Mouse (Mus musculus): ENCODE results near the gene Bcl3. TPM values are rescaled to one million over a fixed set of nuclear protein-coding genes. Genes with fewer than 3 reads are reported as not detected.

Bcl3 gene
- polyA plus RNA-seq, 1 experiment from 2014 or later, result 0.60 TPM

Other genes with a start within 250 kb of the Bcl3 start
- gene Zfp296, start 245.5 kb downstream of the Bcl3 start, polyA plus RNA-seq (2015; fragmentation: Nextera tagmentation; extraction: Ambion mirVana), result 0.17 and 0.22 TPM in 2 replicates
- 139 and 144 TPM in 2 replicates for gene Gemin7, start 245.2 kb downstream of the Bcl3 start, polyA plus RNA-seq (2015; fragmentation: Nextera tagmentation; extraction: Ambion mirVana)
- 54.2 and 60.5 TPM in 2 replicates for gene Clasrp, start 218.3 kb downstream of the Bcl3 start, polyA plus RNA-seq (2015; fragmentation: Nextera tagmentation; extraction: Ambion mirVana)
- gene Relb, start 193.3 kb downstream of the Bcl3 start, polyA plus RNA-seq (2015; fragmentation: Nextera tagmentation; extraction: Ambion mirVana), result 4.9 and 5.4 TPM in 2 replicates
- 108 and 109 TPM in 2 replicates for gene Clptm1, start 157.7 kb downstream of the Bcl3 start, polyA plus RNA-seq (2015; fragmentation: Nextera tagmentation; extraction: Ambion mirVana)
- gene Apoc2, start 144.8 kb downstream of the Bcl3 start, polyA plus RNA-seq (2015; fragmentation: Nextera tagmentation; extraction: Ambion mirVana), result 0.56 TPM in 1 of 2 replicates, not detected in the other
- not detected in 2 replicates for gene Gm44805, start 141.3 kb downstream of the Bcl3 start, polyA plus RNA-seq (2015; fragmentation: Nextera tagmentation; extraction: Ambion mirVana)
- gene Apoc4, start 141.3 kb downstream of the Bcl3 start, polyA plus RNA-seq (2015; fragmentation: Nextera tagmentation; extraction: Ambion mirVana), result 0.12 TPM in 1 of 2 replicates, not detected in the other
- gene Apoc1, start 130.1 kb downstream of the Bcl3 start, polyA plus RNA-seq (2015; fragmentation: Nextera tagmentation; extraction: Ambion mirVana), result 2.7 and 3.8 TPM in 2 replicates
- gene Apoe, start 123.6 kb downstream of the Bcl3 start, polyA plus RNA-seq (2015; fragmentation: Nextera tagmentation; extraction: Ambion mirVana), result 339 and 374 TPM in 2 replicates
- 119 and 124 TPM in 2 replicates for gene Tomm40, start 107.3 kb downstream of the Bcl3 start, polyA plus RNA-seq (2015; fragmentation: Nextera tagmentation; extraction: Ambion mirVana)
- gene Nectin2, start 72.3 kb downstream of the Bcl3 start, polyA plus RNA-seq (2015; fragmentation: Nextera tagmentation; extraction: Ambion mirVana), result 49.1 and 49.8 TPM in 2 replicates
- gene Bcam, start 51.8 kb downstream of the Bcl3 start, polyA plus RNA-seq (2015; fragmentation: Nextera tagmentation; extraction: Ambion mirVana), result 8.1 and 10.7 TPM in 2 replicates
- not detected in 2 replicates for gene Cblc, start 26.0 kb downstream of the Bcl3 start, polyA plus RNA-seq (2015; fragmentation: Nextera tagmentation; extraction: Ambion mirVana)
- gene Gm19345, start 29.2 kb upstream of the Bcl3 start, polyA plus RNA-seq (2015; fragmentation: Nextera tagmentation; extraction: Ambion mirVana), result 7.6 and 9.3 TPM in 2 replicates
- gene Ceacam16, start 38.5 kb upstream of the Bcl3 start, polyA plus RNA-seq (2015; fragmentation: Nextera tagmentation; extraction: Ambion mirVana), result 0.48 and 0.58 TPM in 2 replicates
- gene Ceacam19, start 65.2 kb upstream of the Bcl3 start, polyA plus RNA-seq (2015; fragmentation: Nextera tagmentation; extraction: Ambion mirVana), result not detected in 2 replicates
- 7.8 and 9.4 TPM in 2 replicates for gene Pvr, start 98.4 kb upstream of the Bcl3 start, polyA plus RNA-seq (2015; fragmentation: Nextera tagmentation; extraction: Ambion mirVana)
- gene Igsf23, start 128.0 kb upstream of the Bcl3 start, polyA plus RNA-seq (2015; fragmentation: Nextera tagmentation; extraction: Ambion mirVana), result 0.13 TPM in 1 of 2 replicates, not detected in the other
- not detected in 2 replicates for gene Ceacam20, start 142.6 kb upstream of the Bcl3 start, polyA plus RNA-seq (2015; fragmentation: Nextera tagmentation; extraction: Ambion mirVana)
- gene Nlrp9b, start 168.7 kb upstream of the Bcl3 start, polyA plus RNA-seq (2015; fragmentation: Nextera tagmentation; extraction: Ambion mirVana), result not detected in 2 replicates